Comparison of ENCODE assay signal across 8 mouse cellular contexts in genomic region chr10:128231697-128232419, GRCm38 (mm10). TPM values are rescaled to one million over a fixed set of nuclear protein-coding genes. Genes with fewer than 3 reads are reported as not detected.
DNase-seq lines count a peak whose midpoint lies in the region; ATAC-seq and TF ChIP-seq lines count a peak whose summit lies in the region.

Gene Timeless (plus strand): TSS chr10:128232065.

- H3K36me3 ChIP-seq in hindbrain, postnatal 0 days (ENCODE audit: insufficient read depth, low read length) = no peaks in the 10 kb centered on the region
- no peaks in the 10 kb centered on the region for H3K36me3 ChIP-seq in macrophage (ENCODE audit: inconsistent target)

- 2% methylated on average over 56 of the region's 58 CpGs for WGBS in hindbrain, postnatal 0 days
- WGBS in macrophage (ENCODE audit: missing documents) = 1% methylated on average over 43 of the region's 58 CpGs

- H3K4me2 ChIP-seq in hindbrain, postnatal 0 days (ENCODE audit: low read depth, low read length) = peak within 1 kb of the TSS; percentile 64

- peak within 1 kb of the TSS; percentile 95 for H3K27ac ChIP-seq in gastrocnemius, adult 2 months
- peak within 1 kb of the TSS; percentile 88 for H3K27ac ChIP-seq in hindbrain, postnatal 0 days
- H3K27ac ChIP-seq in macrophage = peak within 1 kb of the TSS; percentile 85

- DNase-seq in ZHBTc4 (ENCODE audit: low read depth, low spot score) = peak; percentile 89
- peak; percentile 70 to 86 for DNase-seq in cerebellum, postnatal 4 days (ENCODE audit: low spot score in 2 of 2)
- peak; percentile 92 for DNase-seq in gastrocnemius, adult 2 months
- peak; percentile 90 for DNase-seq in hindbrain, postnatal 0 days (ENCODE audit: low spot score)
- peak; percentile 77 to 87 for DNase-seq in left cerebral cortex, adult 18-20 months (ENCODE audit: low spot score in 2 of 2)
- DNase-seq in retina, postnatal 7 days (ENCODE audit: low read depth, low spot score) = peak; percentile 74
- DNase-seq in urinary bladder, adult 18-20 months (ENCODE audit: low spot score in 2 of 2) = peak; percentile 69 to 95

- intact Hi-C loops in gastrocnemius, adult 2 months (cut with DNase I) = loop anchor here (2.0 to 5.0 kb wide), 2 partner anchors 19 to 40 kb away; partner anchors contain the start of gene Stat2

- peak; percentile 94 for ATAC-seq in hindbrain, postnatal 0 days

- TF ChIP-seq CTCF in gastrocnemius, adult 2 months (IDR thresholded peaks at IDR 0.05) = no peak
- TF ChIP-seq CTCF in hindbrain, postnatal 0 days (IDR thresholded peaks at IDR 0.05; ENCODE audit: low read depth) = no peak

- H3K4me1 ChIP-seq in hindbrain, postnatal 0 days (ENCODE audit: insufficient read depth, low read length) = 0 out of 2 replicates have a peak, but pooled peaks cover 3% of the 10 kb centered on the region

- H3K27me3 ChIP-seq in hindbrain, postnatal 0 days (ENCODE audit: insufficient read depth, low read length) = no peaks in the 10 kb centered on the region

- no peaks in the 10 kb centered on the region for H3K9me3 ChIP-seq in hindbrain, postnatal 0 days (ENCODE audit: low read length)

- H3K79me2 ChIP-seq in macrophage (ENCODE audit: inconsistent target) = peaks cover 18% of the 10 kb centered on the region; the same call in 1 of the 2 replicates

- peak within 1 kb of the TSS; percentile 67 for H3K9ac ChIP-seq in hindbrain, postnatal 0 days (replicated peaks; ENCODE audit: low read length)

- H3K4me3 ChIP-seq in gastrocnemius, adult 2 months = peak within 1 kb of the TSS; percentile 82
- peak within 1 kb of the TSS; percentile 60 for H3K4me3 ChIP-seq in hindbrain, postnatal 0 days (ENCODE audit: low read length)
- H3K4me3 ChIP-seq in macrophage (ENCODE audit: inconsistent target) = peak within 1 kb of the TSS; percentile 81

RNA-seq across cellular contexts. Expression of gene Timeless, which starts in this region (rescaled TPM):
- total RNA-seq in gastrocnemius, adult 2 months (2021) = 1 to 10 TPM; 1.8 to 2.5 TPM
- total RNA-seq in hindbrain, postnatal 0 days (2014; rRNA removed) = 13.0 and 15.6 TPM in 2 replicates
- 15.2 and 17.0 TPM in 2 replicates for polyA plus RNA-seq in hindbrain, postnatal 0 days (2015; fragmentation: Nextera tagmentation; extraction: Ambion mirVana)
- total RNA-seq in left cerebral cortex, adult 18-20 months (2021) = 1 to 10 TPM; 7.0 to 9.2 TPM
- 10 to 100 TPM in 18 of 26 experiments, 1 to 10 TPM in 7, under 1 TPM in 1; 0.99 to 87.9 (median 16.9) TPM for total RNA-seq in macrophage (2018; cell fraction: chromatin; rRNA removed)
- total RNA-seq in macrophage (2018; cell fraction: cytosol; rRNA removed) = 10 to 100 TPM in 10 of 26 experiments, 1 to 10 TPM in 16; 1.1 to 20.9 (median 4.0) TPM
- total RNA-seq in macrophage (2018; cell fraction: nucleus; rRNA removed) = 10 to 100 TPM in 14 of 26 experiments, 1 to 10 TPM in 11, under 1 TPM in 1; 0.98 to 66.0 (median 13.8) TPM
- 4.1 to 22.4 TPM (median 9.6 TPM) in 3 replicates for polyA plus RNA-seq in macrophage (2018)

Comparison
In these comparisons a context has a peak if more than half of its experiments do, and no peak if none do; other contexts are left out.
1. Peak in every context shown above with its lines: DNase-seq, ATAC-seq, H3K4me3 ChIP-seq and H3K27ac ChIP-seq.